Mouse (Mus musculus) liver, embryonic 14.5 days (tissue): Measurements from ENCODE around the gene Ipo4. TPM values are rescaled to one million over a fixed set of nuclear protein-coding genes. Genes with fewer than 3 reads are reported as not detected.
A peak's percentile ranks its signal among the peaks of the same experiment; 100 is the strongest.

Experiments
- ATAC-seq: fragments of 200-750 bp; cut with Nextera tagmentation; 2 replicates; pipeline ENCODE4 v1.8.0; 2017; ENCODE audit warnings: moderate number of reproducible peaks, mild to moderate bottlenecking, moderate library complexity; ENCODE audit not compliant: insufficient read depth
- DNase-seq, 3 experiments: peaks; one replicate each; pipeline ENCODE4 v3.0.0-alpha.2; 2012 to 2013; ENCODE audit warnings: low read depth in 3 of 3, low spot score in 3 of 3
- H3K27ac ChIP-seq: fragments of 300-500 bp; sonication (generic); 2 replicates; pipeline ENCODE4 v1.5.1; 2014; ENCODE audit warnings: moderate library complexity, mild to moderate bottlenecking, control low read depth, inconsistent platforms
- H3K27me3 ChIP-seq: fragments of 300-500 bp; sonication (generic); 2 replicates; pipeline ENCODE4 v1.6.1; 2014; ENCODE audit warnings: mild to moderate bottlenecking, low read length, moderate library complexity; ENCODE audit not compliant: control insufficient read depth, insufficient read depth
- H3K36me3 ChIP-seq: fragments of 300-500 bp; sonication (generic); replicated peaks from 2 replicates; pipeline ENCODE4 v1.6.1; 2014; ENCODE audit warnings: low read depth; ENCODE audit not compliant: control insufficient read depth, insufficient read depth
- H3K4me1 ChIP-seq, 2 experiments: fragments of 200-500 bp in 1 of 2; fragments of 300-500 bp in 1 of 2; sonication (generic) in 1 of 2; replicated peaks; 2 replicates each; pipeline ENCODE4 v1.6.1; 2012 to 2014; ENCODE audit warnings: antibody characterized with exemption in 1 of 2, inconsistent platforms in 1 of 2, low read length in 1 of 2; ENCODE audit not compliant: control insufficient read depth in 2 of 2, insufficient read depth in 2 of 2
- H3K4me2 ChIP-seq: fragments of 300-500 bp; sonication (generic); 2 replicates; pipeline ENCODE4 v1.6.1; 2014; ENCODE audit warnings: low read depth, mild to moderate bottlenecking, control low read depth, moderate library complexity
- H3K4me3 ChIP-seq, 2 experiments: fragments of 200-500 bp in 1 of 2; fragments of 300-500 bp in 1 of 2; sonication (generic) in 1 of 2; 2 replicates each; pipeline ENCODE4 v1.5.1; 2012 to 2014; ENCODE audit warnings: low read depth in 2 of 2, low read length in 2 of 2, mild to moderate bottlenecking in 2 of 2, control low read depth in 1 of 2, inconsistent platforms in 1 of 2, moderate library complexity in 1 of 2; ENCODE audit not compliant: insufficient read depth in 1 of 2
- H3K9ac ChIP-seq: fragments of 300-500 bp; sonication (generic); replicated peaks from 2 replicates; pipeline ENCODE4 v1.6.1; 2014; ENCODE audit warnings: mild to moderate bottlenecking, control low read depth, moderate library complexity
- H3K9me3 ChIP-seq: fragments of 300-500 bp; sonication (generic); 2 replicates; pipeline ENCODE4 v1.6.1; 2016; ENCODE audit warnings: low read length, mixed read lengths; ENCODE audit not compliant: control insufficient read depth
- CTCF ChIP-seq: IDR thresholded peaks from 2 replicates; pipeline ENCODE4 v1.5.1; 2016; ENCODE audit warnings: antibody characterized with exemption, low read depth, control low read depth
- EP300 ChIP-seq: IDR thresholded peaks from 2 replicates; pipeline ENCODE4 v1.6.1; 2016; ENCODE audit warnings: antibody characterized with exemption, low read depth
- WGBS: fragments of 180-500 bp; shearing (Covaris S2); extraction: QIAGEN DNeasy Blood & Tissue Kit; methylation state at CpG from one replicate; pipeline ENCODE4 v1.1.7; 2014; ENCODE audit not compliant: insufficient replicate concordance; 5-methylcytosine and 5-hydroxymethylcytosine counted together
- polyA plus RNA-seq, 2 experiments: library from polyadenylated mRNA; depleted of rRNA in 1 of 2; stranded (reverse) in 1 of 2; unstranded in 1 of 2; fragments of >200 nt; fragmentation: Nextera tagmentation in 1 of 2; extraction: Ambion mirVana in 1 of 2; gene quantifications; 2 replicates each; pipeline versions ENCODE4 v1.2.1 to v1.2.3; 2012 to 2014

Gene Ipo4
- polyA plus RNA-seq, 2 experiments: 22.6 to 27.6 TPM

DNA sequence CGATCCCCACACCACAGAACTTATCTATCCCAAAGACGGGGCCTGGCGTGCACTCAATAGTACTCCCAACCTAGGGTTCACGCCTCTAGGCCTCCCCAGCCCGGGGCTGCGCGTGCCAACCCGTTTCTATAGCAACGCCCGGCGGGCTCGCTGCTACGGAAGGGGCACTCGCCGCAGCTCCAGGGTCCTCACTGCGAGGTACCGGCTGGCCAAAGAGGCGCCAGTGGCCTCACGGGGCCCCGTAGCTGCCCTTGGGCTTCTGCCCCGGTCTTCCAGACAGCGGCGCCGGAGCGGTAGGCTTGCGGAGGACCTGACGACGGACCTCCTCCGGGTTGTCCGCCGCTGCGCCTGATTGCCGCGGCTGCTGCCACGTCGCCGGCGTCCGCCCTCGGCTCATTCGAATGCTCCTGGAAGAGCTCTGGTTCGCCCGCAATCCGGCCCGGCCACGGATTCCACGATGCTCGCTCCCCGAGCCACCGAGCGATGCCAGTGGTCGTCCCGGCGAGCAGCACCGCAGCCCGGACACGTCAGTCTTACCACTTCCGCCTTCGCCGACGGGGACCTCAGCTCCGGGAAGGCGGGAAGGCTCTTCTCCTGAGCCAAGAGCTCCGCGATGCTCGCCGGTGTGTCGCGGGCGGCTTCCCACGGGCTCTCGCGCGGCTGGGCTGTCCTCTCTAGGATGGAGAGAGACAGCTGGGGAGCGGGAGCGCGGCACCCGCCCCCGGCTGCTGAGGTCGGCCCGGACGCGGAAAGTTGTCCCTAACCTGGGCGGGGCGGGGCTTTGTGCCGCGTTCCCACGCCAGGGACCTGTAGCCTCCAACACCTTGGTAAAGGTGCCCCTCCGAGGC is 7.5 kb upstream of the Ipo4 start, which contains the start of gene Tm9sf1:
TSS of gene Tm9sf1 (minus strand) at position 747 of the 848 bp plus-strand sequence.
- Histone ChIP-seq H3K36me3 (peaks cover 25% of the 10 kb centered on the region), H3K4me3 (peak within 1 kb of the TSS; percentile 90 to 92), H3K9ac (peak within 1 kb of the TSS; percentile 89), H3K27ac (peak within 1 kb of the TSS; percentile 71), H3K9me3 (no peaks in the 10 kb centered on the region), H3K4me2 (peak within 1 kb of the TSS; percentile 74), H3K27me3 (no peaks in the 10 kb centered on the region), H3K4me1 (peaks cover 17 to 22% of the 10 kb centered on the region in 2 experiments)
- TF ChIP-seq EP300 (peak; percentile 63), CTCF (0 out of 2 replicates have a peak, but pooled peaks have one; percentile 11)
- under 1% methylated on average over 89 of the region's 89 CpGs for WGBS
- DNase-seq (peak; percentile 62 to 73 (median 68)), ATAC-seq (peak; percentile 87)

DNA sequence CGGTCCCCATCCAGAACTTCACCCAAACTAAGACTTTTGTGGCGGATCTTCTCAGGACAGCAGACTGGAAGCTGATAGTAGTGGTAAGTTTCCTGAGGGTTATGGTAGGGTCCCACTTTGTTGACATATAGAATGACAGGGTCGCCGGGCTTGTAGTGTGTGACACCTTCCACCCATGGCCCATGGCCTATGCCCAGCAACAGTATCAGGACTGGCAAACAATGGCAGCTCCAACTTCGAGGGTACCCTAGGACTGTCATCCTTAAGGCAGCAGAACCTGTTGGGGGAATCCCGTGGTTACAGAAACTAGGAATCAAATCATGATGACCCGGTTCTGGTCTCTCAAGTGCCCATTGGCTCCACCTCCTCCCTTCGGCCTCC is 6.9 kb upstream of the Ipo4 start:
- WGBS: 14% methylated on average over 8 of the region's 8 CpGs
- Histone ChIP-seq H3K27me3 (no peaks in the 10 kb centered on the region), H3K27ac (peak overlapping the region; percentile 71; the same call in 1 of the 2 replicates), H3K36me3 (peaks cover 31% of the 10 kb centered on the region), H3K4me3 (peak overlapping the region; percentile 90 to 92), H3K9ac (peak overlapping the region; percentile 89), H3K9me3 (no peaks in the 10 kb centered on the region), H3K4me2 (peak overlapping the region; percentile 74), H3K4me1 (peaks cover 17 to 22% of the 10 kb centered on the region in 2 experiments)
- DNase-seq: no peak
- ATAC-seq: peak; percentile 29
- TF ChIP-seq EP300 (no peak), CTCF (no peak)

DNA sequence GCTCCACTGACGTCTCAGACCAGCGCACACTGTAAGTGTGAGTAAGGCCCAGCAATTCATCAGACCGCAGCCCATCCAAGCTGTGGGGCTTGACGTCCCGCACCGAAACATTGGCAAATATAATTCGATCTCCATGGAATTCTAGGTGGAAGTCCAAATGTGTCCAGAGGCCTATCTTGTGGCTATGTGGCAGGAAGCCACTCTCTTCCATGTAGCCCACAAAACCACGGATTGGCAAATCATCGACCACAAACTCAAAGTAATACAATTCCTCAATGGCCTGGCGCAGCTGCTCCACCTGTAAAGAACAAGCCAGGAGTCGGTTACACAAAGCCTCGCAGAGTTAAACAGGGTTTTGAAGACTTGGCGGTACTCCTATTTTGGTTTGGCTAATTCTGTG is 5.5 kb upstream of the Ipo4 start:
- Histone ChIP-seq H3K27me3 (no peaks in the 10 kb centered on the region), H3K4me2 (no peak overlapping the region; the same call in 1 of the 2 replicates), H3K36me3 (peaks cover 40% of the 10 kb centered on the region), H3K4me3 (no peak overlapping the region), H3K27ac (no peak overlapping the region), H3K4me1 (peaks cover 17 to 22% of the 10 kb centered on the region in 2 experiments), H3K9me3 (no peaks in the 10 kb centered on the region), H3K9ac (no peak overlapping the region)
- WGBS: 82% methylated on average over 13 of the region's 13 CpGs
- no peak for TF ChIP-seq EP300
- TF ChIP-seq CTCF: no peak
- no peak for ATAC-seq
- no peak for DNase-seq

DNA sequence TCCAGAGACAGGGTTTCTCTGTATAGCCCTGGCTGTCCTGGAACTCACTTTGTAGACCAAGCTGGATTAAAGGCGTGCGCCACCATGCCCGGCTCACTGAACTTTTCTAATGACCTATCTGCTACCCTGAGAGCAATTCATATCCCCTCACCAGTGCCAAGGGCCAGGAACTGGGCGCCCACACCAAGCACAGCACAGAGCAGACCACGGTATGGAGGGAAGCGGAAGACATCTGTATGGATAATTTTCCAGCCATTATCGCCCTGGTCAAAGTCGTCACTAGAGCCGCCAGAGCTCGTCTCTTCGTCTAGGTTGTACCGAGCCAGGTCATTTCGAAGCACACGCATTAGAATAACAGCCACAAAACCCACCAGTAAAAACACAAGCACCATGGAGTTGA is 5.1 kb upstream of the Ipo4 start:
- 90% methylated on average over 14 of the region's 14 CpGs for whole genome bisulfite sequencing
- Histone ChIP-seq H3K4me2 (no peak overlapping the region), H3K27ac (no peak overlapping the region), H3K4me3 (no peak overlapping the region), H3K4me1 (peaks cover 17 to 22% of the 10 kb centered on the region in 2 experiments), H3K27me3 (no peaks in the 10 kb centered on the region), H3K36me3 (peaks cover 40% of the 10 kb centered on the region), H3K9me3 (no peaks in the 10 kb centered on the region), H3K9ac (no peak overlapping the region)
- ATAC-seq: no peak
- TF ChIP-seq EP300: no peak
- no peak for TF ChIP-seq CTCF
- no peak for DNase-seq

DNA sequence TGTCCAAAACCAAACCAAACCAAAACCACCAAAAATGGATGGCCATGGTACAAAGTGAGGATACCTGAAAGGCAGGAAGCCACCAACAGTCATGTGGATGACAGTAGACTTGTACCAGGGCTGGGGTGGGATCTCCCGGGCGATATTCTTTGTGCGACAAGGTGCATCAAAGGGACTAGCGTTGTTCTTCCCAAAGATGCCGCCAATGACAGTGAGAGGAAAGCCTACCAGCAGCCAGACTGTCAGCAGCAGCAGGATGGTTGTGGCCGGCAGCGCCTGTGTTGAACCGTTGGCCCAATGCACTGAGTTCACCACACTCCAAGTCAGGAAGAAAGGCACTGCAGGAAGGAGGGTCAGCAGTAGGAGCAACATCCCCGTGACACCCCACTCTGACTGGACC is 2.0 kb upstream of the Ipo4 start, which contains the start of gene Gm49378:
TSS of gene Gm49378 (minus strand) at position 101 of the 400 bp plus-strand sequence.
- Histone ChIP-seq H3K9ac (no peak within 1 kb of the TSS), H3K4me1 (peaks cover 9 to 10% of the 10 kb centered on the region in 2 experiments), H3K27ac (no peak within 1 kb of the TSS), H3K36me3 (peaks cover 44% of the 10 kb centered on the region), H3K9me3 (no peaks in the 10 kb centered on the region), H3K4me3 (no peak within 1 kb of the TSS), H3K4me2 (no peak within 1 kb of the TSS), H3K27me3 (no peaks in the 10 kb centered on the region)
- ATAC-seq (no peak), DNase-seq (no peak)
- 90% methylated on average over 9 of the region's 9 CpGs for whole genome bisulfite sequencing
- TF ChIP-seq EP300: no peak
- TF ChIP-seq CTCF: no peak
